ENCODE assay signal across 16 mouse cellular contexts in the genomic region with DNA sequence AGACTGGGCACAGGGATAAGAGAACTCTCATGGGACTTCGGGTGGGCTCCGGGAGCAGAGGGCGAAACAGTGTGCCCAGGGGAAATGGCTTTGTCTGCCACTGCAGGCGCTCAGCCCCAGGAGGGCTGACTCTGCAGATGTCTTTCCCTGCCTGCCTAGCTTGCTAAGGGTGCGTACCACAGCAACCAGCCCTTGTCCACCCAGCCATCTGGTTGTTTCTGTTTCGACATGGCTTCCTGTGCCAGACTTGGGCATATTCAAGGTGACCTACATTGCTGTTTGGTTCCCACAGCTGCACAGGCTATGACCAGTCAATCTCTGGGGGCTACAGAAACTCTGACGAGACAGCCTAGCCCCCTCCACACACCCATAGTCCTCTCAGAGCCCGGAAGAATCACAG.
DNase-seq lines count a peak whose midpoint lies in the region; ATAC-seq and TF ChIP-seq lines count a peak whose summit lies in the region.
"Had no signal": no experiment of that assay in that cellular context is flagged by ENCODE, and none has a peak within 500 bp of the region (broad histone marks: within the 10 kb centered on the region; RNA-seq: fewer than 3 reads in every experiment).

No protein-coding gene starts in this region.

- TF ChIP-seq POLR2A in kidney, adult 2 months (IDR thresholded peaks at IDR 0.05; ENCODE audit: low read depth, low read length): no peak

- H3K36me3 ChIP-seq in kidney, adult 2 months (ENCODE audit: control insufficient read depth, insufficient read depth, low read length): no peaks in the 10 kb centered on the region
- H3K36me3 ChIP-seq: heart, embryonic 15.5 days; hindbrain, embryonic 15.5 days; midbrain, embryonic 13.5 days had no signal

- peak overlapping the region; percentile 17; the same call in 1 of the 2 replicates for H3K27ac ChIP-seq in kidney, adult 2 months (ENCODE audit: insufficient read depth, low read depth, low read length)
- H3K27ac ChIP-seq: heart, embryonic 15.5 days; hindbrain, embryonic 15.5 days; liver, embryonic 13.5 days; midbrain, embryonic 13.5 days had no signal

- no peaks in the 10 kb centered on the region for H3K27me3 ChIP-seq in kidney, adult 2 months (replicated peaks; ENCODE audit: control insufficient read depth, insufficient read depth, low read length)
- H3K27me3 ChIP-seq: heart, embryonic 15.5 days; hindbrain, embryonic 15.5 days; liver, embryonic 13.5 days; midbrain, embryonic 13.5 days had no signal

- WGBS in kidney, adult 2 months: 82% methylated on average over 8 of the region's 8 CpGs

- H3K4me1 ChIP-seq in kidney, adult 2 months (ENCODE audit: control insufficient read depth, insufficient read depth, low read length): peaks cover 20% of the 10 kb centered on the region
- H3K4me1 ChIP-seq: hindbrain, embryonic 15.5 days; midbrain, embryonic 13.5 days had no signal

- H3K4me3 ChIP-seq in kidney, adult 2 months (ENCODE audit: insufficient read depth, low read depth, low read length): no peak overlapping the region
- H3K4me3 ChIP-seq: heart, embryonic 15.5 days; hindbrain, embryonic 15.5 days; liver, embryonic 13.5 days; midbrain, embryonic 13.5 days had no signal

- peak; percentile 85 for ATAC-seq in common myeloid progenitor, adult 5-6 weeks (replicated peaks; ENCODE audit: low read depth, poor library complexity, severe bottlenecking)
- ATAC-seq in megakaryocyte, adult 5-6 weeks (ENCODE audit: poor library complexity, severe bottlenecking): peak; percentile 53
- ATAC-seq: midbrain, embryonic 13.5 days had no signal

- no peak for DNase-seq in kidney, adult 2 months
- DNase-seq in kidney, adult 18-20 months: no peak
- DNase-seq in thymus, postnatal 25 days: peak; percentile 32
- no peak for DNase-seq in frontal cortex, postnatal 14 days (ENCODE audit: low spot score in 2 of 2)
- DNase-seq in layer of hippocampus, postnatal 14 days (ENCODE audit: low spot score in 2 of 2): no peak
- DNase-seq: adrenal gland, adult 8-10 months; cerebellum, adult 9-11 months; kidney, adult 8-10 months; liver, embryonic 13.5 days; lung, postnatal 14 days; right cerebral cortex, postnatal 4 days had no signal

- TF ChIP-seq CTCF in kidney, adult 2 months (conservative IDR thresholded peaks at IDR 0.05; ENCODE audit: insufficient read depth, insufficient read length, low read depth, low read length): no peak
